In the genomic region with DNA sequence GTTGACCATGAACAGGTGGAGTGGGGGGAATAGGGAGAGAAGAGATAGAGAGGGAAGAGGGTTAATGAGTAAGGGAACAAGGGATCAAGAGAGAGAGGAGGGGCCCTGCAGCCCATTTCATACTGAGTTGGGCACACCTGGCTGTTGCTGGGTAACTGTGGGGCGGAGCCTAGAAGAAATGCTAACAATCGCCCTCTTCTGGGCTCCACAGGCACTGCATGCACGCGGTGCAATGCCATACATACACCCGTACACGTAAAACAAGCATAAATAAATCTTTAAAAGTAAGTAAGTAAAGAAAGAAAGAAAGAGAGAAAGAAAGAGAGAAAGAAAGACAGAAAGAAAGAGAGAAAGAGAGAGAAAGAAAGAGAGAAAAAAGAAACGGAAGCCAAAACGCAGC, we compare ENCODE assay signal across 18 mouse cellular contexts.
A peak's percentile ranks its signal among the peaks of the same experiment; 100 is the strongest.
DNase-seq lines count a peak whose midpoint lies in the region; ATAC-seq and TF ChIP-seq lines count a peak whose summit lies in the region.
"Had no signal": no experiment of that assay in that cellular context is flagged by ENCODE, and none has a peak within 500 bp of the region (broad histone marks: within the 10 kb centered on the region; RNA-seq: fewer than 3 reads in every experiment).

No protein-coding gene starts in this region.

- no peak for ATAC-seq in intestine, postnatal 0 days
- ATAC-seq in intestine, embryonic 15.5 days = no peak
- no peak for ATAC-seq in stomach, postnatal 0 days (ENCODE audit: low FRiP score, low TSS enrichment)
- ATAC-seq: midbrain, embryonic 15.5 days had no signal

- 0 out of 2 replicates have a peak, but pooled peaks have one; percentile 18 for TF ChIP-seq CTCF in intestine, postnatal 0 days (IDR thresholded peaks at IDR 0.05; ENCODE audit: low read depth)
- TF ChIP-seq CTCF in thymus, adult 2 months (IDR thresholded peaks at IDR 0.05; ENCODE audit: borderline replicate concordance, control insufficient read depth, extremely low read depth, insufficient read depth, low read length, poor library complexity) = no peak
- TF ChIP-seq CTCF in stomach, postnatal 0 days (IDR thresholded peaks at IDR 0.05; ENCODE audit: low read depth) = peak; percentile 32; the same call in 1 of the 2 replicates

- no peaks in the 10 kb centered on the region for H3K27me3 ChIP-seq in intestine, postnatal 0 days (replicated peaks; ENCODE audit: control insufficient read depth, insufficient read depth, low read length)
- H3K27me3 ChIP-seq in intestine, embryonic 15.5 days (replicated peaks) = no peaks in the 10 kb centered on the region
- H3K27me3 ChIP-seq in thymus, adult 2 months (ENCODE audit: control insufficient read depth, insufficient read depth, low read length) = no peaks in the 10 kb centered on the region
- H3K27me3 ChIP-seq in stomach, postnatal 0 days (ENCODE audit: control insufficient read depth, insufficient read depth, low read length) = no peaks in the 10 kb centered on the region
- H3K27me3 ChIP-seq: hindbrain, embryonic 15.5 days; midbrain, embryonic 15.5 days had no signal

- DNase-seq in thymus, postnatal 4 days = peak; percentile 8
- no peak for DNase-seq in thymus, adult 2 months
- peak; percentile 86 for DNase-seq in ZHBTc4 (ENCODE audit: low read depth, low spot score)
- DNase-seq in stomach, postnatal 0 days (ENCODE audit: low spot score) = no peak
- DNase-seq in cerebellum, postnatal 4 days (ENCODE audit: low spot score in 2 of 2) = no peak
- DNase-seq in cerebellum, postnatal 25 days = no peak
- DNase-seq: adrenal gland, adult 2 months; cerebellum, adult 11 months; gastrocnemius, postnatal 10 days; heart, postnatal 10 days; kidney, adult 2 months; kidney, postnatal 36 days; liver; retina, postnatal 1 day had no signal

- no peak for TF ChIP-seq EP300 in stomach, postnatal 0 days (optimal IDR thresholded peaks at IDR 0.05)

- no peak overlapping the region for H3K27ac ChIP-seq in intestine, postnatal 0 days (ENCODE audit: low read depth, low read length)
- no peak overlapping the region for H3K27ac ChIP-seq in intestine, embryonic 15.5 days
- H3K27ac ChIP-seq in thymus, adult 2 months (ENCODE audit: control insufficient read depth, insufficient read depth, low read length) = no peak overlapping the region
- H3K27ac ChIP-seq in stomach, postnatal 0 days (replicated peaks) = no peak overlapping the region
- H3K27ac ChIP-seq: hindbrain, embryonic 15.5 days; midbrain, embryonic 15.5 days had no signal

- H3K4me1 ChIP-seq in intestine, postnatal 0 days (replicated peaks; ENCODE audit: control insufficient read depth, insufficient read depth, low read length) = no peaks in the 10 kb centered on the region
- 0 out of 2 replicates have a peak, but pooled peaks cover 5% of the 10 kb centered on the region for H3K4me1 ChIP-seq in intestine, embryonic 15.5 days (replicated peaks)
- no peaks in the 10 kb centered on the region for H3K4me1 ChIP-seq in thymus, adult 2 months (replicated peaks; ENCODE audit: control insufficient read depth, insufficient read depth, low read length)
- H3K4me1 ChIP-seq in stomach, postnatal 0 days (replicated peaks; ENCODE audit: control insufficient read depth, insufficient read depth) = no peaks in the 10 kb centered on the region
- H3K4me1 ChIP-seq: midbrain, embryonic 15.5 days had no signal

- no peaks in the 10 kb centered on the region for H3K9me3 ChIP-seq in intestine, postnatal 0 days (ENCODE audit: control insufficient read depth)
- H3K9me3 ChIP-seq in intestine, embryonic 15.5 days = no peaks in the 10 kb centered on the region
- no peaks in the 10 kb centered on the region for H3K9me3 ChIP-seq in stomach, postnatal 0 days (ENCODE audit: control insufficient read depth, low read length)
- H3K9me3 ChIP-seq: hindbrain, embryonic 15.5 days; midbrain, embryonic 15.5 days had no signal

- H3K4me2 ChIP-seq in intestine, postnatal 0 days (replicated peaks; ENCODE audit: low read depth) = no peak overlapping the region
- no peak overlapping the region for H3K4me2 ChIP-seq in intestine, embryonic 15.5 days (replicated peaks)
- H3K4me2 ChIP-seq in stomach, postnatal 0 days (replicated peaks; ENCODE audit: low read depth) = no peak overlapping the region
- H3K4me2 ChIP-seq: hindbrain, embryonic 15.5 days; midbrain, embryonic 15.5 days had no signal

- no peak overlapping the region for H3K4me3 ChIP-seq in intestine, postnatal 0 days (ENCODE audit: low read depth, low read length)
- no peak overlapping the region for H3K4me3 ChIP-seq in intestine, embryonic 15.5 days (replicated peaks)
- no peak overlapping the region for H3K4me3 ChIP-seq in thymus, adult 2 months (ENCODE audit: control insufficient read depth, insufficient read depth, low read length)
- H3K4me3 ChIP-seq in stomach, postnatal 0 days (ENCODE audit: low read depth, low read length) = no peak overlapping the region
- H3K4me3 ChIP-seq: hindbrain, embryonic 15.5 days; midbrain, embryonic 15.5 days had no signal

- WGBS in intestine, postnatal 0 days = 89% methylated on average over 8 of the region's 8 CpGs
- 86% methylated on average over 8 of the region's 8 CpGs for WGBS in intestine, embryonic 15.5 days
- WGBS in thymus, adult 2 months = 95% methylated on average over 8 of the region's 8 CpGs
- WGBS in stomach, postnatal 0 days = 82% methylated on average over 8 of the region's 8 CpGs

- no peaks in the 10 kb centered on the region for H3K36me3 ChIP-seq in intestine, postnatal 0 days (ENCODE audit: control insufficient read depth, insufficient read depth)
- H3K36me3 ChIP-seq in intestine, embryonic 15.5 days = no peaks in the 10 kb centered on the region
- H3K36me3 ChIP-seq in thymus, adult 2 months (ENCODE audit: control insufficient read depth, insufficient read depth, low read length) = no peaks in the 10 kb centered on the region
- no peaks in the 10 kb centered on the region for H3K36me3 ChIP-seq in stomach, postnatal 0 days (ENCODE audit: control insufficient read depth, insufficient read depth, low read length)
- H3K36me3 ChIP-seq: hindbrain, embryonic 15.5 days; midbrain, embryonic 15.5 days had no signal

- no peak overlapping the region for H3K9ac ChIP-seq in intestine, postnatal 0 days (ENCODE audit: low read depth, low read length)
- no peak overlapping the region for H3K9ac ChIP-seq in intestine, embryonic 15.5 days
- no peak overlapping the region for H3K9ac ChIP-seq in stomach, postnatal 0 days (ENCODE audit: low read length)
- H3K9ac ChIP-seq: hindbrain, embryonic 15.5 days; midbrain, embryonic 15.5 days had no signal

- no peak for TF ChIP-seq POLR2A in thymus, adult 2 months (IDR thresholded peaks at IDR 0.05; ENCODE audit: control insufficient read depth, extremely low read depth, insufficient read depth, low read length, poor library complexity)

Comparison
In these comparisons a context has a peak if more than half of its experiments do, and no peak if none do; other contexts are left out.
1. DNase-seq: peak in thymus, postnatal 4 days (single experiment) and ZHBTc4 (single experiment); none in thymus, adult 2 months (single experiment), stomach, postnatal 0 days (single experiment), cerebellum, postnatal 4 days (0 of 2) and cerebellum, postnatal 25 days (0 of 2).